Mouse (Mus musculus) heart, embryonic 11.5 days (tissue): ENCODE measurements around the gene Klhl42. TPM values are rescaled to one million over a fixed set of nuclear protein-coding genes. Genes with fewer than 3 reads are reported as not detected.

Experiments
- ATAC-seq: fragments of 200-750 bp; cut with Nextera tagmentation; replicated peaks from 2 replicates; pipeline ENCODE4 v1.8.0; 2017; ENCODE audit warnings: moderate library complexity; ENCODE audit not compliant: insufficient number of reproducible peaks, low FRiP score, low TSS enrichment
- H3K27ac ChIP-seq: fragments of 300-500 bp; sonication (generic); 2 replicates; pipeline ENCODE4 v1.5.1; 2014; ENCODE audit warnings: mild to moderate bottlenecking, low read depth, low read length
- H3K27me3 ChIP-seq: fragments of 300-500 bp; sonication (generic); 2 replicates; pipeline ENCODE4 v1.6.1; 2014; ENCODE audit warnings: mild to moderate bottlenecking, low read length, mixed read lengths; ENCODE audit not compliant: control insufficient read depth, insufficient read depth
- H3K36me3 ChIP-seq: fragments of 300-500 bp; sonication (generic); 2 replicates; pipeline ENCODE4 v1.6.1; 2014; ENCODE audit warnings: mild to moderate bottlenecking, low read length, moderate library complexity, mixed read lengths; ENCODE audit not compliant: control insufficient read depth, insufficient read depth
- H3K4me1 ChIP-seq: fragments of 300-500 bp; sonication (generic); 2 replicates; pipeline ENCODE4 v1.6.1; 2014; ENCODE audit warnings: low read length; ENCODE audit not compliant: control insufficient read depth, insufficient read depth
- H3K4me2 ChIP-seq: fragments of 300-500 bp; sonication (generic); 2 replicates; pipeline ENCODE4 v1.6.1; 2014; ENCODE audit warnings: mild to moderate bottlenecking, moderate library complexity
- H3K4me3 ChIP-seq: fragments of 300-500 bp; sonication (generic); 2 replicates; pipeline ENCODE4 v1.5.1; 2014; ENCODE audit warnings: low read depth, low read length
- H3K9ac ChIP-seq: fragments of 300-500 bp; sonication (generic); 2 replicates; pipeline ENCODE4 v1.6.1; 2014; ENCODE audit warnings: mild to moderate bottlenecking, low read depth, low read length, moderate library complexity
- H3K9me3 ChIP-seq: fragments of 300-500 bp; sonication (generic); replicated peaks from 2 replicates; pipeline ENCODE4 v1.6.1; 2016; ENCODE audit warnings: low read length; ENCODE audit not compliant: control insufficient read depth
- WGBS: fragments of 180-500 bp; shearing (Covaris S2); extraction: QIAGEN DNeasy Blood & Tissue Kit; methylation state at CpG from one replicate; pipeline ENCODE4 v1.1.7; 2014; ENCODE audit not compliant: insufficient replicate concordance; 5-methylcytosine and 5-hydroxymethylcytosine counted together
- polyA plus RNA-seq: library from polyadenylated mRNA; unstranded; fragments of >200 nt; fragmentation: Nextera tagmentation; extraction: Ambion mirVana; gene quantifications from 2 replicates; pipeline ENCODE4 v1.2.1, GENCODE M21; 2014

Gene Klhl42
- polyA plus RNA-seq: 6.2 and 6.3 TPM in 2 replicates

GRCm38 (mm10) chr6:147091136-147092120 is at the start of gene Klhl42:
Gene Klhl42, plus strand, starts transcription at chr6:147091379.
- H3K27ac ChIP-seq: peak within 1 kb of the TSS; percentile 77
- peaks cover 4% of the 10 kb centered on the region; the same call in 1 of the 2 replicates for H3K36me3 ChIP-seq
- peaks cover 11% of the 10 kb centered on the region for H3K4me1 ChIP-seq
- no peaks in the 10 kb centered on the region for H3K9me3 ChIP-seq
- peak within 1 kb of the TSS; percentile 100 for H3K4me2 ChIP-seq
- peaks cover 6% of the 10 kb centered on the region; the same call in 1 of the 2 replicates for H3K27me3 ChIP-seq
- WGBS: under 1% methylated on average over 96 of the region's 99 CpGs
- H3K4me3 ChIP-seq: peak within 1 kb of the TSS; percentile 80
- peak within 1 kb of the TSS; percentile 91 for H3K9ac ChIP-seq
- ATAC-seq: peak; percentile 84

GRCm38 (mm10) chr6:147042291-147043290 is 48.6 kb upstream of the Klhl42 start, which contains the start of gene Mrps35:
Gene Mrps35, plus strand, starts transcription at chr6:147042764.
- peaks cover 9% of the 10 kb centered on the region for H3K4me1 ChIP-seq
- 3% methylated on average over 65 of the region's 66 CpGs for WGBS

GRCm38 (mm10) chr6:147043633-147044032 is 47.5 kb upstream of the Klhl42 start:
- no peak for ATAC-seq
- Histone ChIP-seq H3K4me1 (peaks cover 9% of the 10 kb centered on the region), H3K4me3 (peak overlapping the region; percentile 94), H3K36me3 (peaks cover 7% of the 10 kb centered on the region; the same call in 1 of the 2 replicates), H3K27me3 (no peaks in the 10 kb centered on the region), H3K4me2 (peak overlapping the region; percentile 79), H3K27ac (no peak overlapping the region), H3K9ac (peak overlapping the region; percentile 98), H3K9me3 (no peaks in the 10 kb centered on the region)
- WGBS: 45% methylated on average over 7 of the region's 7 CpGs

More at GRCm38 (mm10) chr6:147042291-147043290, 48.6 kb upstream of the Klhl42 start, which contains the start of gene Mrps35:
- peak within 1 kb of the TSS; percentile 94 for H3K4me3 ChIP-seq
- H3K27ac ChIP-seq: peak within 1 kb of the TSS; percentile 93
- H3K4me2 ChIP-seq: peak within 1 kb of the TSS; percentile 79
- H3K9me3 ChIP-seq: no peaks in the 10 kb centered on the region
- H3K9ac ChIP-seq: peak within 1 kb of the TSS; percentile 98
- H3K36me3 ChIP-seq: no peaks in the 10 kb centered on the region
- peak; percentile 98 for ATAC-seq
- H3K27me3 ChIP-seq: no peaks in the 10 kb centered on the region

- Histone ChIP-seq H3K36me3 (peaks cover 27% of the 10 kb centered on the region), H3K4me3 (no peak overlapping the region), H3K27me3 (no peaks in the 10 kb centered on the region), H3K27ac (no peak overlapping the region), H3K4me1 (no peaks in the 10 kb centered on the region; the same call in 1 of the 2 replicates), H3K9me3 (no peaks in the 10 kb centered on the region), H3K4me2 (no peak overlapping the region), H3K9ac (no peak overlapping the region)
- 94% methylated on average over 13 of the region's 13 CpGs for WGBS
- no peak for ATAC-seq
These were observed 41.9 kb upstream of the Klhl42 start for GRCm38 (mm10) chr6:147049239-147049805.

- Histone ChIP-seq H3K27me3 (no peaks in the 10 kb centered on the region), H3K9me3 (no peaks in the 10 kb centered on the region), H3K4me1 (no peaks in the 10 kb centered on the region), H3K9ac (no peak overlapping the region), H3K27ac (no peak overlapping the region), H3K36me3 (peaks cover 27% of the 10 kb centered on the region), H3K4me2 (no peak overlapping the region), H3K4me3 (no peak overlapping the region)
- no peak for ATAC-seq
- WGBS: 89% methylated on average over 8 of the region's 8 CpGs
These were observed 39.5 kb upstream of the Klhl42 start for GRCm38 (mm10) chr6:147051666-147052065.

- no peak overlapping the region for H3K27ac ChIP-seq
- ATAC-seq: no peak
- no peaks in the 10 kb centered on the region for H3K9me3 ChIP-seq
- H3K4me3 ChIP-seq: no peak overlapping the region
- no peak overlapping the region for H3K9ac ChIP-seq
- no peaks in the 10 kb centered on the region for H3K4me1 ChIP-seq
- H3K27me3 ChIP-seq: no peaks in the 10 kb centered on the region
- H3K4me2 ChIP-seq: no peak overlapping the region
- peaks cover 27% of the 10 kb centered on the region for H3K36me3 ChIP-seq
- WGBS: 90% methylated on average over 9 of the region's 9 CpGs
These were observed 38.7 kb upstream of the Klhl42 start for GRCm38 (mm10) chr6:147052440-147052839.

GRCm38 (mm10) chr6:147053785-147054646 is 37.2 kb upstream of the Klhl42 start:
- H3K36me3 ChIP-seq: peaks cover 22% of the 10 kb centered on the region
- H3K9me3 ChIP-seq: no peaks in the 10 kb centered on the region
- H3K9ac ChIP-seq: no peak overlapping the region
- no peak overlapping the region for H3K4me2 ChIP-seq
- H3K4me3 ChIP-seq: no peak overlapping the region
- no peaks in the 10 kb centered on the region for H3K4me1 ChIP-seq
- ATAC-seq: no peak
- no peaks in the 10 kb centered on the region for H3K27me3 ChIP-seq
- 90% methylated on average over 19 of the region's 19 CpGs for WGBS
- no peak overlapping the region for H3K27ac ChIP-seq
